Mouse (Mus musculus) lung, adult 2 months (tissue): ENCODE data around the gene Llph.

Source experiments
- CTCF ChIP-seq: fragments of 200-500 bp; IDR thresholded peaks from 2 replicates; pipeline ENCODE4 v1.5.1; 2011; ENCODE audit warnings: mild to moderate bottlenecking, low read length, control low read depth; ENCODE audit not compliant: insufficient read depth
- POLR2A ChIP-seq: fragments of 200-500 bp; IDR thresholded peaks from 2 replicates; pipeline ENCODE4 v1.6.1; 2011; ENCODE audit warnings: low read depth, mild to moderate bottlenecking, control low read depth, low read length, borderline replicate concordance; ENCODE audit errors: extremely low read depth

- TF ChIP-seq CTCF (peak; percentile 26; the same call in 1 of the 2 replicates), POLR2A (no peak)
These were observed 30.4 kb downstream of the Llph start for GRCm38 (mm10) chr10:120257231-120257630.
